Mouse (Mus musculus) heart, postnatal 25 days (tissue): ENCODE measurements around the gene Tmed11. TPM values are rescaled to one million over a fixed set of nuclear protein-coding genes. Genes with fewer than 3 reads are reported as not detected.
"Not testable (repeated sequence)": the region's sequence is repeated elsewhere in the genome, so short reads cannot be mapped to it uniquely, and the experiment has no call there.

Experiments used
- DNase-seq: peaks from one replicate; pipeline ENCODE4 v3.0.0; 2022; ENCODE audit warnings: low spot score
- intact Hi-C: fragments of 180-260 bp; cut with DNase I; formaldehyde crosslinking; loops from one replicate; pipeline ENCODE4 v1.15.1; 2025
- total RNA-seq, 2 experiments: library from RNA; stranded (reverse); gene quantifications; 2 replicates each; pipeline ENCODE4 v1.2.3; 2021

Tmed11 gene
- total RNA-seq: not detected

GRCm38 (mm10) chr5:108795263-108795662, at the start of gene Tmed11:
TSS of gene Tmed11 (minus strand) at chr5:108795363.
- intact Hi-C loops, DNase-seq: not testable (repeated sequence)

- intact Hi-C loops: no loop called here
- DNase-seq: no peak
Measured at GRCm38 (mm10) chr5:108836156-108836555, 41.0 kb upstream of the Tmed11 start.

DNA sequence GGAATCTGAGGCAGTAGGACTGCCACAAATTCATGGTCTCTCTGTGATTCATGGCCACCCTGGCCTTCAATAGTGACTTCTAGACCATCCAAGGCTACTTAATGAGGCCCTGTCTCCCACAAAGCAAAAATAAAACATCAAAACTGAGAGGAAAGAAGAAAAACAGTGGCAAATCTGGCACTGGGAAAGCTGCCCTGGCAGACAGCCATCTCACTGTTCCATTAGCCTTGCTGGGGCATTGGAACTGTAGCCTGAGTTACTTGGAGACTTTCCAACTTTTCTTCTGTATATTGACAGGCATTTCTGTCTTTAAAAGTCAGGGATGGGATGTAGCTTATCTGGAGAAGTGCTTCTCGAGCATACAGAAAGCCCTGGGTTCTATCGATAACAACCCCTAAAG, 28.1 kb upstream of the Tmed11 start:
- no peak for DNase-seq
- intact Hi-C loops: no loop called here

DNA sequence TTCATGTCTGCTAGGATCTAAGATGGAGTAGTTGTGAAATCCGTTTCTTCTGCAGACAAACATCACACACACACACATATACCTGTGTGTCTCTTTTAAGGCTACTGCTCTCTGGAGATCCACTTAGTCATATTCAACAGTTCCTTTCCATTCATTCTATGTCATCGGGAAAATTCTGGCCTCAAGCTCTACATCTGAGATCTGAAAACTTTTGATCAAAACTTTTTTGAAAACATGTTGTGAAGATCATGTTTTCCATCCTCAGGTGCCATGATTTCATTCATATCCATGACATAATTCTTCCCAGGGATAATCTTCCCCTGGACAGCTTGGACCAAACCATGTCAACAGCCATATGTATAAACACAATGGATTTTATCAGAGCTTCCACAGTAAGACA, 13.6 kb upstream of the Tmed11 start, which contains the start of gene Vmn2r8:
Gene Vmn2r8, minus strand, starts transcription at position 101 of the 400 bp plus-strand sequence.
- intact Hi-C loops, DNase-seq: not testable (repeated sequence)

DNA sequence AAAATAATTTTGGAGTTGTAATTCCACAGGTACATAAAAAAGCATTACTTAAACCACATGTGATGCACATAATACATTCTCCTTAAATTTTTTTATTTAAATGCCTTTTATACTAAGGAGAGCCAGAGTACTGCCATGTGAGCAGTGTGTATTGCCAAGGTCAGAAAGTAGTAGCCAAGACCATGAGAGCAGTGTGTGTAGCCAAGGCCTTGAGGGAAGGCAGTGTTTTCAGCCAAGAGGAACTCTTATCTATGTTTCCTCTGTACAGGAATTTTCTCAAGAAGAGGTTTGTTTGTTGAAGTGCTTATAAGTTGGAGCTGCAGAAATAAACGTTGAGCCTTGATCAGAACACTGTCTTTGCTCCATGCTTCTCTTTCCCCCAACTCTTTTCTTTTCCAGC, 8.5 kb upstream of the Tmed11 start:
- DNase-seq: no peak
- intact Hi-C loops: no loop called here

DNA sequence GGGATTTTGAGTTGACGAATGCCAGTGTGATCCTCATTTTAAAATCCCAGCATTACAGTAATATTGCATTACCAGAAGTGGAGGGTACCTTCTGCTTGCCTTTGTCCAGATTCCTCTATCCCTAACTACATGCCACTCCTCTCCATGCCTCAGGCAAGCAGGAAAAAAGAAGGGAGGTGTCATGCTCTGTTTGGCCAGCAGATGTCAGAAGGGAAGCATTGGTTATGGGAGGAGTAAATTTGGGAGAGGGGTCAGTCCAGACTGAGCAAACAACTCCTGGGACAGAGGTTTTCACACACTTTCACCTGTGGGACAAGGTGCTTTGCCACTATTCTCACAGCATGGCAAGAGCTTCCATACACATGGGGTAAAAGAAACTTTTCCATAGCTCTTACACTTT, 4.8 kb downstream of the Tmed11 start:
- DNase-seq, intact Hi-C loops: not testable (repeated sequence)

DNA sequence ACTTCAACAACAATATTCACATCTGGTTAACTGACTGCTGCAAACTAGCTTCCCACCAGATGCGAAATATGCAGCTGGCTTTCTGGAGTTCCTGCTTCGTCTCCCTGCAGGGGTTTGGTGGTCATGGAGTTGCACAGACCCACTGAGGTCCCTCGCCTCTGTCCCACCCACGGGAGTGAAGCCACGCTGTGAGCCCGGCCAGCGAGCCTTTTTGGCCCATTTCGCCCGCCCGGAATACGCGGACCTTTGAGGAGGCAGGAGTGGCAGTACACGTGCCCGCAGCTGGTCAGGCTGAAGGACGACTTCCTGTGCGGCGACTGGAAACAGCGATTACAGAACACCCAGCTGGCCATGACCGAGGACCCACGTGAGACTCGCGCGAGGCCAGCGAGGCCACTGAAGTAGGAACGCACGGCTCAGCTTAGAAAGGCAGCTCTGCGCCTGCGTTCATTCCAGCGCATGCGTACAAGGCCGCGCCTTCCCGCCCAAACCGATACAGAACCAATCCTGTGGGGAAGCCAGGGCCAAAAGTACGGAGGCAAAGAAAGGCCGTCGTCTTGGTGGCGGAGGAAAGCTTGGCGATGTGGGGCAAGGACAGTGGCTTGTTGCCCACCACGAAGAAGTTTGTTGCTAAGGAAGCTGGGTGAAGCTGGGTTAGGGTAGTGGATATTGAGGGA, 20.4 kb downstream of the Tmed11 start, which contains the start of gene Rnf212:
Gene Rnf212, minus strand, starts transcription at position 353 of the 677 bp plus-strand sequence.
- no peak for DNase-seq
- intact Hi-C loops: no loop called here

DNA sequence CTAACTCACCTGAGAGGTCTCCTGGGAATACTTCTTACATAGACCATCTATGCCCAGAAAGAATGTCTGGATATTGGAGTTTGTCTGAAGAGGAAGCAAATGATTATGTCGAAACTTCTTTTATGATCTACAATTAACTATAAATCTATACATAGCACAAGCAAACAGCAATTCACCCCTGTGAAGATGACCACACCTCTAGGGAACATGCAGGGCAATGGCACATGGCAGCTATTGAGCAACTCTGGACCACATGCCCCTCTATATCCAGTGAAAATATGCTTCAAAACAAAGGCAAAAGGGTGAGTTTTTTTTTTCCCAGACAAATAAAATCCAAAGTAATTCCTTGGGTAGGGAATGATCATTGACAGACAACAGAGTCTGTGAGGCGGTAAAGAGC, 35.2 kb downstream of the Tmed11 start:
- intact Hi-C loops: no loop called here
- no peak for DNase-seq

- DNase-seq: no peak
- intact Hi-C loops: no loop called here
Measured at GRCm38 (mm10) chr5:108758396-108758795, 36.8 kb downstream of the Tmed11 start.

GRCm38 (mm10) chr5:108751258-108751657, 43.9 kb downstream of the Tmed11 start:
- DNase-seq, intact Hi-C loops: not testable (repeated sequence)

DNA sequence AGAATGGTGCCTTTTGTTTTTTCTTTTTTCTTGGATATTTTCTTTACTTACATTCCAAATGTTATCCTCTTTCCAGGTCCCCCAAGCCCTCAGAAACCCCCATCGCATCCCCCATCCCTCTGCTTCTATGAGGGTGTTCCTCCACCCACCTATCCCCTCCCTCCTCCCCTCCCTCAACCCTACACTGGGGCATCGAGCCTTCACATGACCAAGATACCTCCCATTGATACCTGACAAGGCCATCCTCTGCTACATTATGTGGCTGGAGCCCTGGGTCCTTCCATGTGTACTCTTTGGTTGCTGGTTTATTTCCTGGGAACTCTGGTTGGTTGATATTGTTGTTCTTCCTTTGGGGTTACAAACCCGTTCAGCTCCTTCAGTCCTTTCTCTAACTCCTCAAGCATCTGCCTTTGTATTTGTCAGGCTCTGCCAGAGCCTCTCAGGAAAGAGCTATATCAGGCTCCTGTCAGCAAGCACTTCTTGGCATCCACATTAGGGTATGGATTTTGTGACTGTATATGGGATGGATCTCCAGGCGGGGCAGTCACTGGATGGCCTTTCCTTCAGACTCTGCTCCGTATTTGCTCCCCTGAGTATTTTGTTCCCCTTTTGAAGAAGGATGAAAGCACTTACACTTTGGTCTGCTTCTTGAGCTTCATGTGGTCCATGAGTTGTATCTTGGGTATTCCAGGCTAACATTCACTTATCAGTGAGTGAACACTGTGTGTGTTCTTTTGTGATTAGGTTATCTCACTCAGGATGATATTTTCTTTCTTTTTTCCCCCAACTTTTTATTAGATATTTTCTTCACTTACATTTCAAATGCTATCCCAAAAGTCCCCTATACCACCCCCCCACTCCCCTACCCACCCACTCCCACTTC, 44.6 kb downstream of the Tmed11 start:
- no peak for DNase-seq
- intact Hi-C loops: no loop called here

GRCm38 (mm10) chr5:108744629-108745028, 50.5 kb downstream of the Tmed11 start:
- intact Hi-C loops: no loop called here
- no peak for DNase-seq

- intact Hi-C loops: no loop called here
- DNase-seq: no peak
Measured at GRCm38 (mm10) chr5:108743856-108744255, 51.3 kb downstream of the Tmed11 start.

- intact Hi-C loops: no loop called here
- no peak for DNase-seq
Measured at GRCm38 (mm10) chr5:108742596-108742995, 52.6 kb downstream of the Tmed11 start.

DNA sequence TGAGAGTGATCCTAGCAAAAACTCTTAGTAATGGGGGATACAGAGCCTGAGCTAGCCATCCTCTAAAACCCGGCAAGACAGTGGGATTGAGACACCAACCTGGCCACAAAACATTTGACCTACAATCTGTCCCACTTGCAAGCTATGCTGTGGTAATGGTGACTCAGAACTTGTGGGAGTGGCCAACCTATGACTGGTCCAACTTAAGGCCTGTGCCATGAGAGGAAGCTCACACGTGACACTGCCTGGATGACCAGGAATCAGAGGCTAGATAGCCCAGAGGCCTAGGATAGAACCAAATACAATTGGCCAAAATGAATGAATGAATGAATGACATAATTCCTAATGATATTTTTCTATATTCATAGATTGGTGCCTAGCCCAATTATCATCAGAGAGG, 53.3 kb downstream of the Tmed11 start:
- DNase-seq: no peak
- intact Hi-C loops: no loop called here

DNA sequence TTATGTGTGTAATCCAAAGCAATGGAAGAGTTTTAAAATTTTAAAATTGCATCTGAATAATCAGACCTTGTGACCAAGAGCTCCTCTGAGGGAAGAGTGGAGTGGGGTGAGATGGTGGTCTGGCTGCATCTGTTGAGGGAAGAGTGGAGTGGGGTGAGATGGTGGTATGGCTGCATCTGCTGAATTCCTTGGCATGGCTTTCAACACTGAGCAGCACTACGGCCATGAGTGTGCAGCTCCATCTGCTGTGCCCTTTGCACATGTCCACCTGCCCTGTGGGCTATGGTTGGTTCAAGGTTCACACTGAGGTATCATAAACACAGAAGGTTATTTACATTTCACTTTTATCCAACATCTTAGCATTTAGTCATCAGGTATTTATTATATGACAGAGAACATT, 67.7 kb downstream of the Tmed11 start:
- DNase-seq: no peak
- intact Hi-C loops: loop anchor here (2.0 kb wide), 2 partner anchors 57 to 301 kb away; no protein-coding TSS in a partner anchor

Other genes with a start within 250 kb of the Tmed11 start
- not detected for gene Cplx1, start 245.3 kb downstream of the Tmed11 start, total RNA-seq
- gene Gak, start 165.6 kb downstream of the Tmed11 start, total RNA-seq: 10 to 100 TPM; 23.0 to 24.1 TPM
- gene Tmem175, start 165.6 kb downstream of the Tmed11 start, total RNA-seq: 1 to 10 TPM; 8.1 to 9.6 TPM
- gene Idua, start 135.0 kb downstream of the Tmed11 start, total RNA-seq: 10 to 100 TPM; 18.8 to 20.3 TPM
- gene Dgkq, start 125.7 kb downstream of the Tmed11 start, total RNA-seq: 10 to 100 TPM in 1 of 2 experiments, 1 to 10 TPM in 1; 8.4 to 10.1 TPM
- not detected for gene Slc26a1, start 119.8 kb downstream of the Tmed11 start, total RNA-seq
- 10 to 100 TPM; 18.4 to 19.8 TPM for gene Fgfrl1, start 103.0 kb downstream of the Tmed11 start, total RNA-seq
- gene Rnf212, start 20.4 kb downstream of the Tmed11 start, total RNA-seq: not detected
- not detected for gene Vmn2r8, start 13.5 kb upstream of the Tmed11 start, total RNA-seq
- not detected for gene Vmn2r9, start 57.2 kb upstream of the Tmed11 start, total RNA-seq
- gene Vmn2r10, start 211.2 kb upstream of the Tmed11 start, total RNA-seq: not detected